Mouse (Mus musculus): ENCODE results near the gene Bach2. TPM values are rescaled to one million over a fixed set of nuclear protein-coding genes. Genes with fewer than 3 reads are reported as not detected.

Gene Bach2
- polyA plus RNA-seq, 1 experiment from 2014 or later: 4.8 TPM

DNA sequence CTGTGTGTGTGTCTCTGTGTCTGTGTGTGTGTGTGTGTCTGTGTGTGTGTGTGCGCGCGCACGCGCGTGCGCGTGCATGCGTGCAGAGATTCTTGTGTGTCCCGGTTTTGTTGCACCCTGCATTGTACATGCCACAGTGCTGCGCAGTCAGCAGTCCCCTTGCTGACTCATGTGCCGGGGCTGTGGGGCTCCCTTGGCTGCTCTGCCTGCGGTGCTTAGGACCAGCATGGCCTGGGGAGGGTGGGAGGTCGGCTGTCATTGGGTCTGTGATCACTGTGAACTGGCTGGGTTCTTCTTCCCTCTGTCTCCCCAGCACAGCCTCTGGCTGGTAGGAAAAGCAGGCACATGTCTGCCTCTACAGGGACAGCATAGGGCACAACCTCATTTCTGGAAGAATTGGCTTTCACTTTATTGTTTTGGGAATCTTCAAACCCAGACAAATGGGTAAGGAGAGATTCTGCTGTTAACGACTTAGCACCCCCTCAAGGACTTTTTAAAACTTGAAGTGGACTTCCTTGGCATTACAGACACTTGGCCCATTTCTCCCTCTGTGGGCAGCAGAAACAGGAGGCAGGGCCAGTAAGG is 11.2 kb downstream of the Bach2 start:
- Histone ChIP-seq H3K4me1 (replicated peaks; ENCODE audit: control insufficient read depth, insufficient read depth, low read length) (peaks cover 45% of the 10 kb centered on the region), H3K9me3 (ENCODE audit: control insufficient read depth, low read length) (no peaks in the 10 kb centered on the region), H3K4me3 (ENCODE audit: low read depth, low read length) (peak overlapping the region; percentile 41), H3K4me2 (peak overlapping the region; percentile 77), H3K36me3 (ENCODE audit: control insufficient read depth, insufficient read depth, low read length) (no peaks in the 10 kb centered on the region), H3K27me3 (replicated peaks; ENCODE audit: control insufficient read depth, insufficient read depth, low read length) (no peaks in the 10 kb centered on the region), H3K27ac (ENCODE audit: low read depth, low read length) (no peak overlapping the region; the same call in 1 of the 2 replicates), H3K9ac (ENCODE audit: low read depth, low read length) (peak overlapping the region; percentile 55; the same call in 1 of the 2 replicates)
- 61% methylated on average over 15 of the region's 15 CpGs for WGBS
- DNase-seq (ENCODE audit: low spot score) (no peak), ATAC-seq (replicated peaks; ENCODE audit: low FRiP score) (peak; percentile 59)

DNA sequence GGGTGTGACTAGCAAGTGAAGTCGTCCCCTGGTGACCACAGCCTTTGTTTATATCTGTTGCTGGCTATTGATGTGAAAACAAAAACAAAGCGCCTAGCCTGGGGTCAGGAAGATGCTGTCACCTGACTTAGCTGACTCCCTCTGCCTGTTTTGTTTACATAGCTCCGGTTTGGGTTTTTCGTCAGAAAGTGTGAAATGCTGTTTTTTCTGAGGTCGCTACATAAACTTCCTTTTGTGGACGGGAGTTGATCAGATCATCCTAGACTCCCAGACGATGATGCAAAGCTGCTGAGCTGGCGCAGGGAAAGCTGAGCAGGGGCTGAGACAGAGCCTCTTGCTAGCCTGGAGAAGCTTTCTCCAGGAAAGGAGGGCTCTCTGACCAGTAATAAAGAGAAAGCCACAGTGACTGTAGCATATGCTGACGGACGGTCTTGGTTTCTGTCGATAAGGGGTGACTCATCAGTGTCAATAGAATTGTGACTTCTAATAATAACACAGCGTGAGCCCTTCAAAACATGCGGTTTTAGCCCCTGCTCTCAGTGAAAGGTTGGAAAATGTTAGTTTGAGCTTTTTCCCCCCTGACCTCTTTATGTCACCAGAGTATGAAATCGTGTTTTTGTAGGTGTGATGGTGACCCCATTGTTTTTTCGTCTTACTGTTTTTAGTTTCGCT is 11.9 kb downstream of the Bach2 start:
- Histone ChIP-seq H3K9me3 (ENCODE audit: control insufficient read depth, low read length) (no peaks in the 10 kb centered on the region), H3K27ac (ENCODE audit: low read depth, low read length) (peak overlapping the region; percentile 70; the same call in 1 of the 2 replicates), H3K4me2 (peak overlapping the region; percentile 77), H3K4me1 (replicated peaks; ENCODE audit: control insufficient read depth, insufficient read depth, low read length) (peaks cover 45% of the 10 kb centered on the region), H3K4me3 (ENCODE audit: low read depth, low read length) (peak overlapping the region; percentile 41), H3K9ac (ENCODE audit: low read depth, low read length) (peak overlapping the region; percentile 55), H3K27me3 (replicated peaks; ENCODE audit: control insufficient read depth, insufficient read depth, low read length) (no peaks in the 10 kb centered on the region), H3K36me3 (ENCODE audit: control insufficient read depth, insufficient read depth, low read length) (no peaks in the 10 kb centered on the region)
- ATAC-seq (replicated peaks; ENCODE audit: low FRiP score) (peak; percentile 49), DNase-seq (ENCODE audit: low spot score) (no peak)
- 7% methylated on average over 16 of the region's 16 CpGs for WGBS

DNA sequence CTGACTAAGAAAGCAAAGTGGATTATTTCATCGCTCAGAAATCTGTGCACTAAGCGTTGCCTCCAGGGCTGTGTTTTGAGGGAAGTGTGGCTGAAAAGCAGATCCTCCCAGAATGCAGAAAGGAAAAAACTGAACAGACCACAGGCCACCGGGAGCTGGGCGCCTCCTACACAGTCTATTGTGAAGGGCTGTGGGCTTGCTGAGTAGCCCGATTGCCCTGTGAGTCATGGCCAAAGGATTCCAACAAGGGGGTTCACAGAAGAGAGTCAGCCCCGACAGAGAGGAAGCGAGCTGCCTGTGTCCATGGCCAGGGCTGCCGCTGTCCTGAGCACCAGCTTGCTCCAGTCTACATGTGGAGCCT is 12.4 kb downstream of the Bach2 start:
- 0 out of 2 replicates have a peak, but pooled peaks have one; percentile 14 for ATAC-seq (replicated peaks; ENCODE audit: low FRiP score)
- peak overlapping the region; percentile 55; the same call in 1 of the 2 replicates for H3K9ac ChIP-seq (ENCODE audit: low read depth, low read length)
- WGBS: 12% methylated on average over 8 of the region's 8 CpGs
- peak overlapping the region; percentile 70 for H3K27ac ChIP-seq (ENCODE audit: low read depth, low read length)
- H3K4me1 ChIP-seq (replicated peaks; ENCODE audit: control insufficient read depth, insufficient read depth, low read length): peaks cover 45% of the 10 kb centered on the region
- DNase-seq (ENCODE audit: low spot score): no peak
- no peaks in the 10 kb centered on the region for H3K27me3 ChIP-seq (replicated peaks; ENCODE audit: control insufficient read depth, insufficient read depth, low read length)
- peak overlapping the region; percentile 77 for H3K4me2 ChIP-seq
- peak overlapping the region; percentile 41 for H3K4me3 ChIP-seq (ENCODE audit: low read depth, low read length)
- no peaks in the 10 kb centered on the region for H3K9me3 ChIP-seq (ENCODE audit: control insufficient read depth, low read length)
- no peaks in the 10 kb centered on the region for H3K36me3 ChIP-seq (ENCODE audit: control insufficient read depth, insufficient read depth, low read length)

DNA sequence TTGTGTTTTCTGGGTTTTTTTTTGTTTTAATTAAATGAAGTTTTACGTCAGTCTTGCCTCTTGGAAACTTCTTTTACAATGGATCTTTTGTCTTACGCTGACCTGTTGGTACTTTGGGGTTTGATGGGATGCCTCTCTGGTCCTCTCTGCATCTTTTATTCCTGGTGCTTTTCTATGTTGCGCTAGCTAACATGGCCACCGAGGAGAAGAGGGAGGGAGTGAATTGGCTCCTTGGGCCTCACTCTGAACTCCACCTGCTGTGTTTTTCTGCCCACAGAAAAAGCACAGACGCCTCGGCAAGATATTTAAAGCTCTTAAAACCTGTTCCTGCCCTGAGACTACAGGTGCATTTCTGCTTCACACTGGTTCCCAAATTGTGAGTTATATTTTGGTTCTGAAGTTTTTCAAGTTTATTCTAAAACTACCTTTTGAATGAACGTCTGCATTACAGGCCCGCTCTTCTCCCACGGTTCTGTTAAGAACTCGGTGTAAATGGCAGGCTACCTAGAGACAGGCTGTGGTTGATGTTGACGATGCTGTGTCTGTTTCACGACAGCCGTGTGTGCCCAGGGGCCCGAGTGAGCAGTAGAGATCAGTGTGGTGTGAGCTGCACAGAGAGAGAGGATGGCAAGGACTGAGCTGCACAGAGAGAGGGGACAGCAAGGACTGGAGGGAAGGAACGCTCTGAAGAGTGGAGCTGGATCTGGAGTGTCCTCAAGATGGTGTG is 13.5 kb downstream of the Bach2 start:
- H3K9me3 ChIP-seq (ENCODE audit: control insufficient read depth, low read length): no peaks in the 10 kb centered on the region
- H3K9ac ChIP-seq (ENCODE audit: low read depth, low read length): no peak overlapping the region
- H3K4me3 ChIP-seq (ENCODE audit: low read depth, low read length): no peak overlapping the region
- no peak for DNase-seq (ENCODE audit: low spot score)
- no peak overlapping the region for H3K4me2 ChIP-seq
- no peaks in the 10 kb centered on the region for H3K36me3 ChIP-seq (ENCODE audit: control insufficient read depth, insufficient read depth, low read length)
- WGBS: 80% methylated on average over 15 of the region's 15 CpGs
- no peak for ATAC-seq (replicated peaks; ENCODE audit: low FRiP score)
- peaks cover 35% of the 10 kb centered on the region for H3K4me1 ChIP-seq (replicated peaks; ENCODE audit: control insufficient read depth, insufficient read depth, low read length)
- no peak overlapping the region for H3K27ac ChIP-seq (ENCODE audit: low read depth, low read length)
- no peaks in the 10 kb centered on the region for H3K27me3 ChIP-seq (replicated peaks; ENCODE audit: control insufficient read depth, insufficient read depth, low read length)

DNA sequence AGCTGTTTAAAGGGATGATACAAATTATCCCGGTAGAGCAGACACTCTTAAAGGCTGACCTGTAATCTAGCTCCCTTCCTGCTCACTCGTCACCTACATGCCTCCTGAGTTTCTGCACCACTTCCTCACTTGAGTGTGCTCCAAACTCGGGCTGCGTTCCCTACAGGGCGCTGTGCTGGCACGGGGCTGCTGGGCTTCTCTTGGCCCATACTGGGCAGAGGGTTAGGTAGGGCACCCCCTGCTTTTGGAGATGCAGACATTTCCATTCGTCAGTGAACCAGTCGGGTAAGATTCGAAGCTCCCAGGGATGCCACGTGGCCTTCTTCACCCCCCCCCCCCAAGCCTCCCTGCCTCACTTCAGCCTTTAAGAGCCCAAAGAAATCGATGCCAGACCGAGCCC is 19.1 kb downstream of the Bach2 start:
- Histone ChIP-seq H3K36me3 (ENCODE audit: control insufficient read depth, insufficient read depth, low read length) (no peaks in the 10 kb centered on the region), H3K4me2 (no peak overlapping the region), H3K4me3 (ENCODE audit: low read depth, low read length) (no peak overlapping the region), H3K9me3 (ENCODE audit: control insufficient read depth, low read length) (no peaks in the 10 kb centered on the region), H3K9ac (ENCODE audit: low read depth, low read length) (no peak overlapping the region), H3K4me1 (replicated peaks; ENCODE audit: control insufficient read depth, insufficient read depth, low read length) (no peaks in the 10 kb centered on the region), H3K27me3 (replicated peaks; ENCODE audit: control insufficient read depth, insufficient read depth, low read length) (no peaks in the 10 kb centered on the region), H3K27ac (ENCODE audit: low read depth, low read length) (no peak overlapping the region)
- 75% methylated on average over 12 of the region's 12 CpGs for WGBS
- DNase-seq (ENCODE audit: low spot score) (no peak), ATAC-seq (replicated peaks; ENCODE audit: low FRiP score) (no peak)

DNA sequence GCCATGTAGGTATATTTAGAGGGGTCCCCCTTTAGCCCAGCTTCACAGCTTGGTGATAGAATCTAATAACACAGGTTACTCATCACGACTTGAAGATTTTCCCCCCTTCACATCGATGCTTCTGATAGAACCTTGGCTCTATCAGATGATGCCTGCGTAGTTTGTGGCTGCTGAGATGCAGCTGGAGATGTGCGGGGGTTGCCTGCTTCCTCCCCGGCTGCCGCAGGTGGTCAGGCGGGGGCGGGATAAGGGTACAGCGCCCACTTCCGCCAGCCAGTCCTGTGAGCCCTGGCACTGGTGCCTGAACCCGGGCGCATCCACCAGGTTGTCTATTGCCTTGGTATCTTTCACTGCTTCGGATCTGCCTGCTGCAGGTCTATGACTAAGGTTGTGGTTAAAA is 19.5 kb downstream of the Bach2 start:
- no peak overlapping the region for H3K27ac ChIP-seq (ENCODE audit: low read depth, low read length)
- H3K4me2 ChIP-seq: no peak overlapping the region
- ATAC-seq (replicated peaks; ENCODE audit: low FRiP score): no peak
- WGBS: 70% methylated on average over 13 of the region's 13 CpGs
- H3K9ac ChIP-seq (ENCODE audit: low read depth, low read length): no peak overlapping the region
- H3K4me3 ChIP-seq (ENCODE audit: low read depth, low read length): no peak overlapping the region
- no peaks in the 10 kb centered on the region for H3K27me3 ChIP-seq (replicated peaks; ENCODE audit: control insufficient read depth, insufficient read depth, low read length)
- H3K4me1 ChIP-seq (replicated peaks; ENCODE audit: control insufficient read depth, insufficient read depth, low read length): no peaks in the 10 kb centered on the region
- no peaks in the 10 kb centered on the region for H3K36me3 ChIP-seq (ENCODE audit: control insufficient read depth, insufficient read depth, low read length)
- no peak for DNase-seq (ENCODE audit: low spot score)
- H3K9me3 ChIP-seq (ENCODE audit: control insufficient read depth, low read length): no peaks in the 10 kb centered on the region

DNA sequence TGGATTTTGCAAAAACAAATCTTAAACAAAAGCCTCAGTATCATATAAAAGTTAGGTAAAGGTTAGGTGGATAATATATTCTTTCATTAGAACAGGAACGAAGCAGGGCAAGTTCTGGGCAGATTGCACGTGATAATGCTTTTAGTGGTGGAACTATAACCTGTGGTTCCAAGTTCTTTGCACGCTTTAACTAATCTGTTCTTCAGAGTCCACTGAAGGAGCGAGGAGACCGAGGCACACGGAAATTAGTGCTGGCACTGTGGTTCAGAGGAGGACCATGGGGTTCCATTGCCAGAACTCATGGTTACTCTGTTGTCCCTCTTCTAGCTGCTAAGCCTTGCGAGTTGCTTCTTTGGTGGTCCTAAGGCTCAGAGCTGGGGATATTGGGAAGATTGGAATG is 20.0 kb downstream of the Bach2 start:
- H3K4me1 ChIP-seq (replicated peaks; ENCODE audit: control insufficient read depth, insufficient read depth, low read length): no peaks in the 10 kb centered on the region
- DNase-seq (ENCODE audit: low spot score): no peak
- H3K4me2 ChIP-seq: no peak overlapping the region
- no peak for ATAC-seq (replicated peaks; ENCODE audit: low FRiP score)
- H3K9me3 ChIP-seq (ENCODE audit: control insufficient read depth, low read length): no peaks in the 10 kb centered on the region
- no peaks in the 10 kb centered on the region for H3K27me3 ChIP-seq (replicated peaks; ENCODE audit: control insufficient read depth, insufficient read depth, low read length)
- H3K36me3 ChIP-seq (ENCODE audit: control insufficient read depth, insufficient read depth, low read length): no peaks in the 10 kb centered on the region
- no peak overlapping the region for H3K4me3 ChIP-seq (ENCODE audit: low read depth, low read length)
- no peak overlapping the region for H3K9ac ChIP-seq (ENCODE audit: low read depth, low read length)
- H3K27ac ChIP-seq (ENCODE audit: low read depth, low read length): no peak overlapping the region
- WGBS: 93% methylated on average over 7 of the region's 7 CpGs

DNA sequence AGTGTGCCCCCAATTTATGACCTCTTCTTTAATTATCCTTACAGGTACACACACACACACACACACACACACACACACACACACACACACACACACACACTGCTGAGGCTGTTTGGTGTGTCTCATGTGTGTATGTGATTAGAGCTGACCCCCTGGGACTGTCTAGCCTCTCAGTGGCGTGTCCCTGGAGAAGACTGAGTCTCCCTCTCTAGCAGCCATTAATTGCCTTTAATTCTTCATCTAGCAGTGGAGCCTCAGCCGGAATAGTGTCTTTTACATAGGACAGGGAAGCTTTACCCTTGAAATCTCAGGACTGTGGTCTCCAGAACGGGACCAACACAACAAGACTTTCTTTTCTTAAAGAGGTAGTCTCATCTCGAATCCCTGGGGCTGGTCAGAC is 22.3 kb downstream of the Bach2 start:
- H3K9ac ChIP-seq (ENCODE audit: low read depth, low read length): no peak overlapping the region
- H3K27ac ChIP-seq (ENCODE audit: low read depth, low read length): no peak overlapping the region
- H3K36me3 ChIP-seq (ENCODE audit: control insufficient read depth, insufficient read depth, low read length): no peaks in the 10 kb centered on the region
- H3K9me3 ChIP-seq (ENCODE audit: control insufficient read depth, low read length): no peaks in the 10 kb centered on the region
- no peaks in the 10 kb centered on the region for H3K27me3 ChIP-seq (replicated peaks; ENCODE audit: control insufficient read depth, insufficient read depth, low read length)
- WGBS: 64% methylated on average over 4 of the region's 4 CpGs
- H3K4me3 ChIP-seq (ENCODE audit: low read depth, low read length): no peak overlapping the region
- no peaks in the 10 kb centered on the region for H3K4me1 ChIP-seq (replicated peaks; ENCODE audit: control insufficient read depth, insufficient read depth, low read length)
- no peak for ATAC-seq (replicated peaks; ENCODE audit: low FRiP score)
- no peak for DNase-seq (ENCODE audit: low spot score)
- H3K4me2 ChIP-seq: no peak overlapping the region

All from liver, embryonic 11.5 days (tissue).